Mouse (Mus musculus) thymus, postnatal 4 days (tissue): ENCODE measurements around the gene Coa7.

Experiments used
- DNase-seq: peaks from one replicate; pipeline ENCODE4 v3.0.0; 2021

Coa7 gene

GRCm38 (mm10) chr4:108327730-108328484, at the start of gene Coa7:
Coa7 (plus strand) TSS chr4:108328140.
- DNase-seq = peak; percentile 98

- DNase-seq = peak; percentile 57
Observed at GRCm38 (mm10) chr4:108300266-108300665, 27.7 kb upstream of the Coa7 start.

- peak; percentile 94 for DNase-seq
Observed at GRCm38 (mm10) chr4:108300670-108301373, 27.1 kb upstream of the Coa7 start, which contains the start of gene Zyg11b. Zyg11b (minus strand) TSS chr4:108301096.

GRCm38 (mm10) chr4:108302296-108302890, 25.5 kb upstream of the Coa7 start:
- no peak for DNase-seq

- peak; percentile 49 for DNase-seq
Observed at GRCm38 (mm10) chr4:108310706-108311105, 17.2 kb upstream of the Coa7 start.

- no peak for DNase-seq
Observed at GRCm38 (mm10) chr4:108314041-108314440, 13.9 kb upstream of the Coa7 start.

- peak; percentile 52 for DNase-seq
Observed at GRCm38 (mm10) chr4:108317656-108318605, 10.0 kb upstream of the Coa7 start.

GRCm38 (mm10) chr4:108318649-108319615, 9.0 kb upstream of the Coa7 start:
- DNase-seq = peak; percentile 54

- peak; percentile 74 for DNase-seq
Observed at GRCm38 (mm10) chr4:108319747-108320146, 8.2 kb upstream of the Coa7 start.

GRCm38 (mm10) chr4:108320627-108321380, 7.1 kb upstream of the Coa7 start:
- no peak for DNase-seq

- DNase-seq = no peak
Observed at GRCm38 (mm10) chr4:108323588-108323987, 4.4 kb upstream of the Coa7 start.

- no peak for DNase-seq
Observed at GRCm38 (mm10) chr4:108327071-108327579, 815 bp upstream of the Coa7 start.

- no peak for DNase-seq
Observed at GRCm38 (mm10) chr4:108329840-108330239, 1.9 kb downstream of the Coa7 start.

GRCm38 (mm10) chr4:108332041-108332440, 4.1 kb downstream of the Coa7 start:
- DNase-seq = no peak

- DNase-seq = no peak
Observed at GRCm38 (mm10) chr4:108335413-108335812, 7.5 kb downstream of the Coa7 start.

- no peak for DNase-seq
Observed at GRCm38 (mm10) chr4:108336765-108337164, 8.8 kb downstream of the Coa7 start.

GRCm38 (mm10) chr4:108337817-108338216, 9.9 kb downstream of the Coa7 start:
- no peak for DNase-seq

GRCm38 (mm10) chr4:108338321-108338733, 10.4 kb downstream of the Coa7 start:
- no peak for DNase-seq

GRCm38 (mm10) chr4:108338811-108339210, 10.9 kb downstream of the Coa7 start:
- DNase-seq = no peak

- peak; percentile 68 for DNase-seq
Observed at GRCm38 (mm10) chr4:108339277-108339690, 11.3 kb downstream of the Coa7 start.
